Mouse (Mus musculus) lung, postnatal 0 days (tissue): ENCODE measurements around the gene Synj2.

ENCODE experiments used
- CTCF ChIP-seq: IDR thresholded peaks from 2 replicates; pipeline ENCODE4 v1.5.1; 2016; ENCODE audit warnings: antibody characterized with exemption, mild to moderate bottlenecking
- EP300 ChIP-seq: IDR thresholded peaks from 2 replicates; pipeline ENCODE4 v1.6.1; 2016; ENCODE audit warnings: antibody characterized with exemption, mild to moderate bottlenecking, control low read depth

- TF ChIP-seq EP300 (no peak), CTCF (no peak)
Observed at GRCm38 (mm10) chr17:5956350-5957000, 15.4 kb downstream of the Synj2 start.
